ENCODE assay signal across 11 mouse cellular contexts in the genomic region with DNA sequence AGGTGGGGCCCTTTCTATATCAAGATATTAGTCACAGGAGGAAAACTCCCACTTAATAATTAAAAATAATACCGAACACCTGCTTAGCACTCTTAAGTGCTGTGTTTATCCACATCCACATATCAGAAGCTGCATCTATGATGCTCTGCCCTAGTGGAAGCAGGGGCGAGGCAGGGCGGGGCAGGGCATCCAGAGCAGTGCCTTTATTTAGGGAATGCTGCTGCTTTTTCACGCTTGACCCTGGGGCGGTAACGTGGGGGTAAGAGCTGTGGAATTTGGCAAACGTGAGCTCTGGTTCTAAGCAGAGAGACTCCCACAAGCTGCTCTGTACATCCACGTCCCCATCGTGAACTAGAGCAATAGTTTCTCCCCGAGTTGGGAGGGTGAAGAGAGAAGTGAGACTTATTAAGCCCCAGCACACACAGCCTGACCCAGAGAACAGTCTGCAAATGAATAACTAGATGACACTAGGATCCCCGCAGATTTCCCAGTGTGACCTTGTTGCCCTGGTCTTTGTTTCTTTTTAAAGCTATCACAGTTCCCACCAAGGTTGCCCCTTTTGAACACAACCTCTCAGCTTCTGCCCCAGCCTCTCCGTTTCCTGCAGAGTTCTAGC.
A peak's percentile ranks its signal among the peaks of the same experiment; 100 is the strongest.
DNase-seq lines count a peak whose midpoint lies in the region; ATAC-seq lines count a peak whose summit lies in the region.
"Had no signal": no experiment of that assay in that cellular context is flagged by ENCODE, and none has a peak within 500 bp of the region (broad histone marks: within the 10 kb centered on the region; RNA-seq: fewer than 3 reads in every experiment).

No protein-coding gene starts in this region.

- H3K4me2 ChIP-seq in hindbrain, embryonic 11.5 days (replicated peaks; ENCODE audit: low read depth, low read length) = no peak overlapping the region
- no peak overlapping the region for H3K4me2 ChIP-seq in embryonic facial prominence, embryonic 15.5 days (replicated peaks)
- peak overlapping the region; percentile 42 for H3K4me2 ChIP-seq in liver, embryonic 15.5 days
- H3K4me2 ChIP-seq: heart, embryonic 12.5 days; neural tube, embryonic 15.5 days had no signal

- peaks cover 17% of the 10 kb centered on the region; the same call in 1 of the 2 replicates for H3K36me3 ChIP-seq in hindbrain, embryonic 10.5 days
- H3K36me3 ChIP-seq in hindbrain, embryonic 11.5 days (ENCODE audit: control insufficient read depth, insufficient read depth, low read length) = no peaks in the 10 kb centered on the region
- H3K36me3 ChIP-seq in embryonic facial prominence, embryonic 15.5 days = no peaks in the 10 kb centered on the region
- no peaks in the 10 kb centered on the region for H3K36me3 ChIP-seq in liver, embryonic 15.5 days (replicated peaks)
- H3K36me3 ChIP-seq: heart, embryonic 12.5 days; neural tube, embryonic 15.5 days had no signal

- no peaks in the 10 kb centered on the region for H3K9me3 ChIP-seq in hindbrain, embryonic 10.5 days
- H3K9me3 ChIP-seq in hindbrain, embryonic 11.5 days (ENCODE audit: control insufficient read depth, low read length) = no peaks in the 10 kb centered on the region
- no peaks in the 10 kb centered on the region for H3K9me3 ChIP-seq in embryonic facial prominence, embryonic 15.5 days (replicated peaks)
- H3K9me3 ChIP-seq in liver, embryonic 15.5 days (replicated peaks) = no peaks in the 10 kb centered on the region
- H3K9me3 ChIP-seq: heart, embryonic 12.5 days; neural tube, embryonic 15.5 days had no signal

- no peaks in the 10 kb centered on the region for H3K27me3 ChIP-seq in hindbrain, embryonic 10.5 days (ENCODE audit: insufficient read depth, poor library complexity, severe bottlenecking)
- H3K27me3 ChIP-seq in hindbrain, embryonic 11.5 days (ENCODE audit: control insufficient read depth, insufficient read depth, low read length) = no peaks in the 10 kb centered on the region
- no peaks in the 10 kb centered on the region for H3K27me3 ChIP-seq in embryonic facial prominence, embryonic 15.5 days
- H3K27me3 ChIP-seq in liver, embryonic 15.5 days = no peaks in the 10 kb centered on the region
- H3K27me3 ChIP-seq: neural tube, embryonic 15.5 days had no signal

- no peak for DNase-seq in hindbrain, embryonic 10.5 days (ENCODE audit: low spot score)
- no peak for DNase-seq in hindbrain, embryonic 11.5 days (ENCODE audit: low spot score)
- peak; percentile 17 for DNase-seq in ES-CJ7 (ENCODE audit: low read depth, low spot score)
- no peak for DNase-seq in spleen, adult 12 weeks (ENCODE audit: low spot score)
- DNase-seq in left cerebral cortex, adult 11 months (ENCODE audit: low spot score) = no peak
- DNase-seq in cerebellum, postnatal 36 days = no peak
- DNase-seq: right cerebral cortex, postnatal 4 days had no signal

- H3K9ac ChIP-seq in hindbrain, embryonic 11.5 days (ENCODE audit: low read depth, low read length) = no peak overlapping the region
- H3K9ac ChIP-seq in embryonic facial prominence, embryonic 15.5 days = no peak overlapping the region
- no peak overlapping the region for H3K9ac ChIP-seq in liver, embryonic 15.5 days
- H3K9ac ChIP-seq: heart, embryonic 12.5 days; neural tube, embryonic 15.5 days had no signal

- H3K27ac ChIP-seq in hindbrain, embryonic 10.5 days = peak overlapping the region; percentile 50; the same call in 1 of the 2 replicates
- no peak overlapping the region for H3K27ac ChIP-seq in hindbrain, embryonic 11.5 days (ENCODE audit: low read depth, low read length)
- peak overlapping the region; percentile 39; the same call in 1 of the 2 replicates for H3K27ac ChIP-seq in embryonic facial prominence, embryonic 15.5 days (replicated peaks)
- H3K27ac ChIP-seq in liver, embryonic 15.5 days (replicated peaks) = peak overlapping the region; percentile 76

- H3K4me1 ChIP-seq in hindbrain, embryonic 10.5 days (replicated peaks) = peaks cover 29% of the 10 kb centered on the region
- peaks cover 6% of the 10 kb centered on the region; the same call in 1 of the 2 replicates for H3K4me1 ChIP-seq in hindbrain, embryonic 11.5 days (replicated peaks; ENCODE audit: control insufficient read depth, insufficient read depth, low read length)
- H3K4me1 ChIP-seq in embryonic facial prominence, embryonic 15.5 days = peaks cover 19% of the 10 kb centered on the region
- peaks cover 38% of the 10 kb centered on the region for H3K4me1 ChIP-seq in liver, embryonic 15.5 days (replicated peaks)

- H3K4me3 ChIP-seq in hindbrain, embryonic 10.5 days = no peak overlapping the region
- H3K4me3 ChIP-seq in hindbrain, embryonic 11.5 days (ENCODE audit: low read depth, low read length) = no peak overlapping the region
- H3K4me3 ChIP-seq in embryonic facial prominence, embryonic 15.5 days (replicated peaks) = no peak overlapping the region
- no peak overlapping the region; the same call in 1 of the 2 replicates for H3K4me3 ChIP-seq in liver, embryonic 15.5 days (replicated peaks)
- H3K4me3 ChIP-seq: heart, embryonic 12.5 days; neural tube, embryonic 15.5 days had no signal

- no peak for ATAC-seq in hindbrain, embryonic 11.5 days (ENCODE audit: low FRiP score)
- ATAC-seq in embryonic facial prominence, embryonic 15.5 days (ENCODE audit: insufficient number of reproducible peaks, low FRiP score, low TSS enrichment, low read depth) = no peak
- peak; percentile 58 for ATAC-seq in liver, embryonic 15.5 days (ENCODE audit: insufficient read depth)

- WGBS in hindbrain, embryonic 10.5 days = 29% methylated on average over 12 of the region's 12 CpGs
- WGBS in hindbrain, embryonic 11.5 days = 29% methylated on average over 12 of the region's 12 CpGs
- 38% methylated on average over 12 of the region's 12 CpGs for WGBS in embryonic facial prominence, embryonic 15.5 days
- 63% methylated on average over 12 of the region's 12 CpGs for WGBS in liver, embryonic 15.5 days (ENCODE audit: insufficient replicate concordance)
